Mouse (Mus musculus): ENCODE results near the gene H2afx. TPM values are rescaled to one million over a fixed set of nuclear protein-coding genes. Genes with fewer than 3 reads are reported as not detected.
A peak's percentile ranks its signal among the peaks of the same experiment; 100 is the strongest.
"Not testable (repeated sequence)": the region's sequence is repeated elsewhere in the genome, so short reads cannot be mapped to it uniquely, and the experiment has no call there.

Gene H2afx
- total RNA-seq, 2 experiments from 2014 or later = 157 to 164 TPM

DNA sequence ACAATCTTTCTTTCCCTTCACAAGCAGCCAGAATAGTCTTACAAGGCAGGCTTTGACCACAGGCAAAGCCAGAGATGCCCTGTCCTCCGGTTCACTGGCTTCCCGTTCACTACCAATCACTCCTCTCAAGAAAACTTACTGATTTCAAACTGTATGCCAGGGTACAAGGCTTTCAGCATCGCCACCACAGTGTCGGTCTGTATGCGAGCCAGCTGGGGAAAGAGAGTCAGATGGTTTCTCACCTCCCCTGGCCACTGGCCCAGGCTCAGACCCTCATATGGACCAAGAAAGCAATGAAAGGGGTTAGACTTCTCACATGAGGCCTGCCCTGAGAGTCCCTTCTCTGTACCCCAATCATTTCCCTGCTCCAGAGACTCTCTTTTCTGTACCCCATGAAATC lies 7.0 kb downstream of the H2afx start:
- DNase-seq = no peak

DNA sequence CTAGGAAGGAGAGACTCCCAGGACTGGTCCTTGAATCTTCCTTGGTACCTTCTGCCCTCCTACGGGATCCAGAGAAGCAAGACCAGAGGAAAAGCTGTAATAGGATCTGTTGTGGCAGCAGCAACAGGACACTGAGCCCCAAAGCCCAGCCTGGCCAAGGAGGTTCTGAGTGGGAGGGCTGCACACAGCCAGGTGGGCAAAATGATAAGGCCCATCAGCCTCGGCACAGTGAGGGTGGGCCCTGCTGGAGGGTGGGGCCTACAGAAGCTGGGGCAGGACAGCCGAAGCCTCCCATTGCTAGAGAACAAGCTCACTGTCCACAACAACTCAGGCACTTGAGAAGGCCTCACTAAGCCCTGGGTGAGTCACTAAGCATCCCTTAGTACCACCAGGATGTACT lies 7.7 kb downstream of the H2afx start:
- DNase-seq = no peak

DNA sequence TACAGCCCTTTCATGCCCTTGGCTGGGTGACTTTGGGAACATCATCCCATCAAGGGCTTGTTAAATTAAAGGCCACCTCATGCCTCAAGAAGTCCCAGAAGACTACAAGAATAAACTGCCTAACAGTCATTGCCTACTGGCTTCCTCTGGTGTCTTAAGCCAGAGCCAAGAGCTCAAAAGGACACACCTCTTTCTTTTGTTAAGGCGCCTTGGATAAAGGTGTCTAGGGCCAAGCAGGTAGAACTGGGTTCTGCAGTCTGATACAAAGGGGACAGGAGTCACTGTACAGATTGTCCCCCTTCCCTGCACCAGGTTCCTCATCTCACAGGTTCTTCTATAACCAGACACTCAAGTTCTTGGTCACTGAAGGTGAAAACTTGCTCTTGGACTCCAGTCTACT lies 8.1 kb downstream of the H2afx start:
- DNase-seq = no peak

DNA sequence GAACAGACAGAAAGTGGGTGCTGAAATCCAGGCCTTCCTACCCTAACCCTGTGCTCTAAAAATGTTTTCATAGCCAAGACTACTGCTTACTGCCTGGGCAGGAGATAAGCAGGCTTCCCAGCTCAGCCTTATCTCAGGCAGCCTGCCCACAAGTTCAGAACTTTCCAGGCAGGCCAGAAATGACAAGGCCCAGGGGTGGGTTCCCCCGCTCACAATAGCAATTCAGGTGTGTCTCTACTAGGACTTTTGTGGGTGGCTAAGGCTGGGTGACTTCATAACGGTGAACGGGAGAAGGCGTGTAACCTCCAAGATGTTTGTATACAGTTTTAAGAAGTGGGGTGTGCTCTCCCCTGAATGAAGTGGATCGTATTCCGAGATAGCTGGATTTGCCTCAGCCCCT lies 8.8 kb downstream of the H2afx start:
- DNase-seq = peak; percentile 59

DNA sequence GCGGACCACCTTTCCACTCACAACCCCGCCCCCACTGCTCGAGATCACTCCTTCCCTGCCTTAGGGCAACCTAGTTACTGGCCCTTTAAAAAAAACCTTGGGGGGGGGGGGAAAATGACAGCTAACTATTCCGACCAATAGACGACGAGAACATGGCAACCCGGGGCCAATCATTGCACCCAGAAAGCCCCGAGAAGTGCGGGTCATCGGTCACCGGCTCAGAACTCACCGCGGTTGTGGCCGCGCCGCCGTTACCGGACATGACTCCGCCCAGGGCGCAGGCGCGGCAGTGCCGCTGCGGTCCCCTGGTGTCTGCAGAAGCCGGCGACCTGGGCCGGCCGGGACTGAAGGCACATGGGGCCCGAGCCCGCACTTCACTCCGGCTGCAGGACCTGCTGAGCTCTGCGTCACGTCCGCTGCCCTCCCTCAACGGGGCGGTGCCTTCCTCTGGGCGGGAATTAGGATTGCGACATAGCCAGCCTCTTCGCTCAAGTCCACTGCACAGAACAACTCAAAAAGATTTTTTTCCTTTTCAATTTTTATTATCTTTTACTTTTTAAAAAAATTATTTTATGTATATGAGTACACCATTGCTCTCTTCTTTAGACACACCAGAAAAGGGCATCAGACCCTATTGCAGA lies 9.4 kb downstream of the H2afx start, which contains the start of gene Hmbs:
Gene Hmbs (minus strand): TSS at position 448 of the 641 bp plus-strand sequence.
- peak; percentile 91 for DNase-seq

DNA sequence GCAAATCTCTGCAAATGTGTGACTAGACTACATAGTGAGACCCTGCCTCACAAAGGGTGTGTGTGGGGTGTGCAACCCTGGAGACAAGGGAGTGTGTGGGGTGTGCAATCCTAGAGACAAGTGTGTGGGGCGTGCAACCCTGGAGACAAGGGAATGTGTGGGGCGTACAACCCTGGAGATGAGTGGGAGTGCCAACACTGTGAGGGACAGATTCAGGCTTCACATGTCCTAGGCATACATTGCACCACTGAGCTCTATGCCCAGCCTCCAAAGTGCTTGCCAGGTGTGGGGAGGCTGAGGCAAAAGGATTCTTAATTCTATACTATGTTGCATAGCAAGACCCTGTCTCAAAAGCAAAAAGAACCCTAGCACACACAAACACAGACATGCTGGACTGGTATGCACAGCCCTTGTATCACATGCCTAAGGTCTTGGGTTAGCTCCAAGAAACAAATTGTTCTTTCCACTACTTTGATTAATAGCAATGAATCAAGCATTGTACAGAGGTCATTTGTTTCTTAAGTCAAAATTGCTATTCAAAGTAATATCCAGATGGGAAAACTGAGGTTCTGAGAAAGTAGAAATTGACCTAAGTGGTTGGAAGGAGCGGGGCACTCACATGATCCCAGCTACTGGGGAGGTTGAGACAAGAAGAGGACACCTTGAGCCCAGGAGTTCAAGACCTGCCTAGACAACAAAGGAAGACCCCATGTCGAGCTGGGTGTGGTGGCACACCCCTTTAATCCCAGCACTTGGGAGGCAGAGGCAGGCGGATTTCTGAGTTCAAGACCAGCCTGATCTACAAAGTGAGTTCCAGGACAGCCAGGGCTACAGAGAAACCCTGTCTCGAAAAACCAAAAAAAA lies 11.3 kb downstream of the H2afx start:
- DNase-seq = no peak

DNA sequence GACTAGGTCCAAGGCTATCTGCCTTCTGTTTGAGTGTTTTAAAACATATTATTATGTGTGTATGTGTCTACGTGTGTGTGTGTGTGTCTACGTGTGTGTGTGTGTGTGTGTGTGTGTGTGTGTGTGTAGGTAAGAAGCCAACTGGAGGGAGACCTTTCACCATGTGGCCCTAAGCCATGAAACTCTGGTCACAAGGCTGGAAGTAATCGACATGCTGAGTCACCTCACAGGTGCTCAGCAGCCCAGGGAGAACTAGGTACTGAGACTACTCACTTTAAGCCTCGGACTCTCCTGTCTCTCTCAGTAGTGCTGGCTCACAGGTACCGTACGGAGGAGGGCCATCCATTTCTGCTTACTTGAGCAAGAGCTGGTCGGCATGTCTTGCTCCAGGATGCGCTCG lies 12.7 kb downstream of the H2afx start:
- no peak for DNase-seq

DNA sequence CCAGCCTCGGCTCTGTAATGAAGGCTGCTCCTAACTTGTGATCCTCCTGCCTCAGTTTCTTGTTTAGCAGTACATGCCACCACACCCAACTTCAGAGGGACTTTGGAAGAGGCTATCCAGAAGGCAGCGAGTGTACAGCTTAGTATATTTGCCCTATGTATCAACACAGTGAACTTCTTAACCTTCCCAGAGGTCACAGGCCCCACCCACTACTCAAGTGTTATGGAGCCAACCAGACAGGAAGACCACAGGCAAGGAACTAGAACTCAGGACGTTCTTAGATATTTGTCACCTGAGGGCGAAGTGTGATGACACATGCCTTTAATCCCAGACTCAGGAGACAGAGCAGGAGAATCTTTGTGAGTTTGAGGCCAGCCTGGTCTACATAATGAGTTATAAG lies 13.1 kb downstream of the H2afx start:
- DNase-seq = no peak

DNA sequence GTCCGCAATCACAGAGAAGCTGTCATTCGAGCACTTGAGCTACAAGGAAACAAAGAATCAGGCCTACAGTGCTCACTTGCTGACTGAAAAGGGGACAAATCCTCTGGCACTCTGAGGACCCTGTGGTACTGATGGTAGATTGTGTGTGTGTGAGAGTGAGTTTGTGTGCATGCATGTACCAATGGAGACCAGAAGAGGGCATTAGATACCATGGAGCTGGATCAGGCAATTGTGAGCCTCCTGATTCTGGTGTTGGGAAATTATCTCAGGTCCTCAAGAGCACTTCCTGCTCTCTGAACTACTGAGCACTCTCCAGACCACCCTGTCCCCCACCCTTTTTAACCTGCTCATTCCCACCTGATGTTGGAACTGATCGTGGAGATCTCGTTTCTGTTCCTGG lies 14.1 kb downstream of the H2afx start:
- DNase-seq = no peak

DNA sequence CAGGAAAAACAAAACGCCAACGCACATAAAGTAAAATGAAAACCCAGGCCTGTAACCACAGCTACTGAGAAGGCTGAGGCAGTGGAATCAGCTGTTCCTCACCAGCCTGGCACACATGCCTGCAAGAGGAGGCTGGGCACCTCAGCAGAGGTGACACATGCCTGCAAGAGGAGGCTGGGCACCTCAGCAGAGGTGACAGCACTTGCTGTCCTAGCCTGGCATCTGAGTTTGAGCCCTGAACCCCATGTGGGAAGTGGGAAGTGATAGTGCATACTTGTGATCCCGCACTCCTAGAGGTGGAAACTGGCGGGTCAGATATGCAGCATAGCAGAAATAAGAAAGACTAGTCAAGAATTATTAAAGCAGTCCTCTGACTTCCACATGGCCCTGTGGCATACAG lies 16.9 kb downstream of the H2afx start:
- DNase-seq = no peak

DNA sequence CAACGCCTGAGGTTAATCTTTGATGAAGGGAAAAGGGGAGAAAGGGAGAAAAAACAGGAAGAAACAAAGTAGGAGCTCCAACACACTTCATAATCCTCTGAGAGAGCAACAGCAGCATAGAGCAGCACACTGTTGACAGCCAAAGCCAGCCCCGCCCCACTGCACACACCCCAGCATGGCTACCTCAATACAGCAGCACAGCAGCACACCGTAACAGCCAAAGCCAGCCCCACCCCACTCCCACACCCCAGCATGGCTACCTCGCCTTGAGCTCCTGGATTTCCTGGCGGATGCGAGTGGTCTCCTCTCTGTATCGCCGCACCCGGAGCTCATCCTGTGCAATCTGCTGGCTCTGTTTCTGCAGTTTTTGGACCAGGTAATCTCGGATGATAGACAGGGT lies 17.8 kb downstream of the H2afx start:
- no peak for DNase-seq

DNA sequence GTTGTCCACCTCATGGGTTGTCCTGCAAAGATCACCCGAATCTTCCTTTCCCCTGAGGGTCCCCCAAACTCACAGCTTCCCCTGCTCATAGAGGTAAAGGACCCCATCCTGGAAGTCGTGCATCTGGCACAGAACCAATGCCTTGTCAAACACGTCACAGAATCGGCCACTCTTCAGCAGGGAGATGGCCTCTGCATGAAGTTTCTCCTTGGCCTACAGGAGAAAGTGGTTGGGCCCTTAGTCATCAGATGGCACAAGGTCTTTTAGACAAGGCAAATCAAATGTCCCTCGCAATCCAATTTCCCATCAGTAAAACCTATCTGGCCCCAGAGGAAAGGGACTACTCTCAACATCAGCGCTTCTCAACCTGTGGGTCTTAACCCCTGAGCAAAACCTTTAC lies 18.6 kb downstream of the H2afx start:
- no peak for DNase-seq

DNA sequence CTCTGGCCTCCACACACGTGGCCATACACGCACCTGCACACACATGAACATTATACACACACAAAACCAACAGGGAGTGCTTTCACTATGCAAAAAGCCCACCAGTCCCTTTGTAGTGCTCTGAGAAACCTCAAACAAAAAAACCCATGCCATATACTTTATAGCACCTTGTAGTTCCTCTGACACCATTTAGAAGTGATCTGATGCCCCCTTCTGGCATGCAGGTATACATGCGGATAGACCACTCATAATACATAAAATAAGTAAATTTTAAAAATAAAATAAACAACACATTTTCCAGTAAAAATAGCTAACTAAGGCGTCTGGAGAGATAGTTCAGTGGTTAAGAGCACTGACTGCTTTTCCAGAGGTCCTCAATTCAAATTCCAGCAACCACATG lies 22.7 kb downstream of the H2afx start:
- no peak for DNase-seq

DNA sequence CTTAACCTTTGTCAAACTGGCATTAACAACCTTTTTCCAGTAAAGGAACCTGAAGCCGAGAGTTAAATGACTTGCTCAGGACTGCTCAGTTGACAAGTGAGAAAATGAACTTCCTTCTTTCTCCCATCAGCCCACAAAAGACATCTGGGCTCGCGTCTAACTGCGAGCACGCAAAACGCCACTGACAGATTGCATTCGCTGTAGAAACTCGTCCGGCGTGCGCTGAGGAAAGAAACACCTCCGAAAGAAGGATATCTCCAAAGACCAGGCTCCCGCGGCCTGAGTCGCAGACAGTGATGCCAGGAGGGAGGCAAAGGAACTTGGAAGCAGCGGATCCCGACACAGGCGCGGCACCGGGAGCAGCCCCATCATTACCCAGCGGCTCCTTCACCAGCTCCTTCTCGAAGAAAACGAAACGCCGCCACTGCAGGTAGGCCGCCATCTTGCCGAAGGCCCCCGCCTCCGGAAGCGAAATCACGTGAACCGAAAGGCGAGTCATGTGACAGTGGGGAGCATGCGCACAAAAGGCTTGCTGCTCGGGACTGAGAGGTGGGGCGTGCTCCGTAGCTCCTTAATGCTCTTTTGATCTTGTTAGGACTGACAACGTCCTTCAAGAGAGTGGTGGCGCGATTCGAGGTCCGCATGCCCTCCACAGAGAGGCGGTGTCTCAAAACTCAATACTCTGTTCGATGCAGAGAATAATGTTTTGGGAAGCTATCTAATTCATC lies 26.9 kb downstream of the H2afx start, which contains the start of gene Vps11:
Gene Vps11 (minus strand): TSS at position 481 of the 728 bp plus-strand sequence.
- DNase-seq = peak; percentile 97

DNA sequence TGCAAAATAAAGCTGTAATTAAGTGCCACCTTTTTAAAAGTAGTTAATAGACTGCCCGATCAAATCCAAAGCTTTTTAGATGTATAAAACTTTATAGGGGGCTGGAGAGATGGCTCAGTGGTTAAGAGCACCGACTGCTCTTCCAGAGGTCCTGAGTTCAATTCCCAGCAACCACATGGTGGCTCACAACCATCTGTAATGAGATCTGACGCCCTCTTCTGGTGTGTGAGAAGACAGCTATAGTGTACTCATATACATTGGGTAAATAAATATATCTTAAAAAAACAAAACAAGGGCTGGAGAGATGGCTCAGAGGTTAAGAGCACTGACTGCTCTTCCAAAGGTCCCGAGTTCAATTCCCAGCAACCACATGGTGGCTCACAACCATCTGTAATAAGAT lies 27.4 kb downstream of the H2afx start:
- DNase-seq = not testable (repeated sequence)

DNA sequence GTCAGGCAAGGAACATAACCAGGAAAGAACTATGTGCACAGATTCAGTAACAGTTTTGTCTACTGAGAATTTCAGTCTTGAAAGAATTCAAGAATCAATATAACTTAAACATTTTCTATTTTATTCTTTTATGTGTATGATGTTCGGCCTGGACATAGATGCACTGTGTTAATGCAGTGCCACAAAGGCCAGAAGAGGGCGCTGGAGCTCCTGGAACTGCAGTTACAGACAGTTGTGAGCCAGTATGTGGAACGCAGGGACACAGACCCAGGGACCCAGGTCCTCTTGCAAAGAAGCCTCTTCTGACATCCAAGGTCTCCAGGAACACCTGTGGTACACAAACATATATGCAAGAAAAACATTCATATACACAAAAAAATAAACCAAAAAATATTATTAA lies 30.0 kb downstream of the H2afx start:
- peak; percentile 33 for DNase-seq

DNA sequence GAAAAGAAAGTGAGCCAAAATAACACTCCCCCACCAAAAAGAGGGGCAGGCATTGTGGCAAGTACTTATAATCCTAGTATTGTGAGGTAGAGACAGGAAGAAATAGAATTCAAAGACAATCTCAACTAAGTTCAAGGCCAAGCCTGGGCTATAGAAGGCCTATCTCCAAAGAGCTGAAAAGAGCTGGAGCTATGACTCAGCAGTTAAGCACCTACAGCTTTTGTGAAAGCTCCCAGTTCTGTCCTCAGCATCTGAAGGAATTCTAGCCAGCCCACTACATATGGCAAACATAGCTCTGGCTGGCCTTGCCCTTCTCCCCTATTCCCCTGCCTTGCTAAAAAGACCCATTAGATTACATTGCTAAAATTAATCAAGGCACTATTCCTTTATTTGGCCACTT lies 38.9 kb downstream of the H2afx start:
- no peak for DNase-seq

DNA sequence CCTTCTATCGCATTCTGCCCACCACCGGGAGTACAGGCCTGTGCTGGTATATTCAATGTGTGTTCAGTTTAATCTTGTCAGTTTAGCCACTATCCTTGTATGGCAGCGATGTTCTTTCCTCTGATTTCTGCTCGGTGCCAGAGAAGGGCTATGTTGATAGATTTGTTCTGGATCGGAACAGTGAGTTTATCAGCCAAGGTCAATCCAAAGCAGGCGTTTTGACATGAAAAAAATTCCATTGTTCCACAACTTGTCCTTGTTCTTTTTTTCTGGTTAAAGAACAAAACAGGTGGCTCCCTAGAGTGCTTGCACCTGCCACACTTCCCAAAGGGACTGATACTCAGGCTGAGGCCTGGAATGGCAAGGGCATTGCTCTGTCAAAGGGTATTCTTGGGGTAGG lies 41.6 kb downstream of the H2afx start:
- DNase-seq = no peak

DNA sequence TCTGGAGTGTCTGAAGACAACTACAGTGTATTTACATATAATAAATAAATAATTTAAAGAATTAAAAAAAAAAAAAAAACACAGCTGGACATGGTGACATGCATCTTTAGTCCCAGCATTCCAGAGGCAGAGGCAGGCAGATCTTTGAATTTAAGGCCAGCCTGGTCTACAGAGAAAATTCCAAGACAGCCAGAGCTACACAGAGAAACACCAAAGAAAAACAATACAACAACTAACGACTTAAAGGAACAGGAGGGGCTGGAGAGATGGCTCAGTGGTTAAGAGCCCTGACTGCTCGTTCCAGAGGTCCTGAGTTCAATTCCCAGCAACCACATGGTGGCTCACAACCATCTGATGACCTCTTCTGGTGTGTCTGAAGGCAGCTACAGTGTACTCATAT lies 42.8 kb downstream of the H2afx start:
- DNase-seq = not testable (repeated sequence)

DNA sequence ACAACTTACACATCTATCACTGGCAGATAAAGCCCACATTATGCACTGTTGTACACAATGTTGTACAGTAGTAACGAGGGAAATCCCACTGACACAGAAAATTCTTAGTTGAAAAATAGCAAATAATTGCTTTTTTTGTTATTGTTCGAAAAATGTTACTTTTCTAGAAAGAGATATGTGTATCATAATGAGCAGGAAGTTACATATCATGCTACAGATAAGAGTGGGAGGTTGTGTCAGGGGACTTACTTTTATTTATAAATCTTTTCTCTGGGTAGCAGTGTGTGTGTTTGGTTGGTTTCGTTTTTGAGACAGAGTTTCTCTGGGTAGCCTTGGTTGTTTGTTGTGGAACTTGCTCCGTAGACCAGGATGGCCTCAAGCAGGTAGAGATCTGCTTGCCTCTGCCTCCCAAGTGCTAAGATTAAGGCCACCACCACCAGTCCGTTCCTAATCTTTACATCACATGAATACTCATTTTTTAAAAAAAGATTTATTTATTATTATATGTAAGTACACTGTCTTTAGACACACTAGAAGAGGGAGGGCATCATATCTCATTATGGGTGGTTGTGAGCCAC lies 43.7 kb downstream of the H2afx start:
- DNase-seq = no peak

DNA sequence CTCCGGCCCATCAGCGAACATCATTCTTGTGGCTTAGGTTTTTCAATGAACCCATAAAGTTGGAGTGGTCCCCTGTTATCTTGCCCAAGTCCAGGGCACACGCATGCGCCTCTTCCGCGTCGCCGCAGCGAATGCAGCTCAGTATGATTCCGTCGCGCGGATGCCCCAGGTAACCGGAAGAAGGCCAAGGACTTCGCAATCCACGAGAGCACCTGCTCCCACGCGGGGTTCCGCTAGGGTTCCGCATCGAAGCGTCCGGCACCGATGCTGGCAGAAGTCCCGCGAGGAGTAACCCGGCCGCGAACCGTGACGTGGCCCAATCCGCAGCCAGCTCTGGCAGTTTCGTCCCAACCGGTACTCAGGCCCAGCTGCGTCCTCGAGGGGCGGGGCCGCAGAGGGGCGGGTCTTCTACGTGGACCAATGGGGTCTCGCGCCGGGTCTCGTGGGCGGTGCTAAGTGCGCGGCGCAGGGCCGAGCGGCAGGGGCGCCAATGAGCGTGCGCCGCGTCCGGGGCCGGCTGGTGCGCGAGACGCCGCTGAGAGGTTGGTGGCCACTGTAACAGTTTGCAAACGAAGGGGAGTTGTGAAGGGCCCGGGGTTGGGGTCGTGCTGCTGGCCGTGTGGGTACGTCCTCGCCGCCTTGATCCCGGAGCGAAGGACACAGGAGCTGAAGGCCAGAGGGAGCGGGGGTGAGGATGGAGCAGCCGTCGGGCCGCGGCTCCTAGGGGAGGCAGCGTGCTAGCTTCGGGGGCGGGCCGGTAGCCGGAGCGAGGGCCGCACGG lies 44.8 kb downstream of the H2afx start, which contains the start of gene Hyou1:
Gene Hyou1 (plus strand): TSS at position 437 of the 781 bp plus-strand sequence.
- DNase-seq = peak; percentile 100

DNA sequence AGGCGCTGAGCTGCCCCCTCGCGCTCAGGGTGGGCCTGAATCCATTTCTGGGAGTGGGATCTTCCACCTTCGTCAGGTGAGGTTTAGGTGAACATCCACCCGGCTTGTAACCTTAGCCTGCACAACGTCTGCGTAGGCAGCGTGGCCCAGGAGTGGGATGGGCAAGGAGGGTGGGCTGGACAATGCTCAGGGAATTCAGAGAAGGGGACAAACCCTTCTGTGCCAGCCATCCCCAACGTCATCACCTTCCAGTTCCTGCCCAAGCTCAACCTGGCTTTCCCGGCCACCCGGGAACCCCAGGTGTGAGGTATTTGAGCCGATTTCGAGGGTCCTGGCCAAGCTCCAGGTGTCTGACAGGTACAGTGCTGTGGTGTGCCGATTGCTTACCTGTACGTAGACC lies 45.4 kb downstream of the H2afx start:
- DNase-seq = no peak
